Mouse (Mus musculus) granulocyte monocyte progenitor cell, adult 5-6 weeks (primary cell): Measurements from ENCODE around the gene Hace1. TPM values are rescaled to one million over a fixed set of nuclear protein-coding genes. Genes with fewer than 3 reads are reported as not detected.

Experiments
- ATAC-seq: replicated peaks from 2 replicates; pipeline ENCODE4 v1.8.0; 2016; ENCODE audit warnings: mild to moderate bottlenecking, moderate TSS enrichment, inconsistent platforms; ENCODE audit not compliant: poor library complexity, severe bottlenecking
- total RNA-seq, 2 experiments: library from RNA; stranded (forward) in 1 of 2; stranded (reverse) in 1 of 2; fragments of 200-712, 200-1000 nt in 1 of 2; fragments of >200 nt in 1 of 2; fragmentation: Nextera tagmentation in 1 of 2; gene quantifications; 2 replicates each; pipeline ENCODE4 v1.2.3; 2014 to 2017

Hace1 gene
- total RNA-seq, 2 experiments from 2014 or later = 10.3 to 24.0 TPM

DNA sequence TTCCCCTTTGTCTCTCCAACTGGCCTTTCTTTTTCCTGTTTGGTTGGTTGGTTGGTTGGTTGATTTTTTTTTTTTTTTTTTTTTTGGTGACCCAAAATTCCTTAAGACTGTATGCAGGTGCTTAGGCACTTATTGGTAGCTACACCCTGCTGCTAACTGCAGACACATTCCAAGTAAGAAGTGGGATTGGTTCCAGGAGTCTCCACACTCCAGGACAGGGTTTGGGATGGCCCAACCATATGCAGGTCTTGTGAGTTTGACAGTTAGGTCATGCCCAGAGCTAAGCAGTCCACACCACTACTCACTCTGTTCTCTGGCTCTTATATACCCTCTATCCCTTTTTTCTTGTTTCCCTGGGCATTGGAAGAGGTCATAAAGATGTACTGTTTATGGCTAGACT is 117.3 kb downstream of the Hace1 start:
- no peak for ATAC-seq

DNA sequence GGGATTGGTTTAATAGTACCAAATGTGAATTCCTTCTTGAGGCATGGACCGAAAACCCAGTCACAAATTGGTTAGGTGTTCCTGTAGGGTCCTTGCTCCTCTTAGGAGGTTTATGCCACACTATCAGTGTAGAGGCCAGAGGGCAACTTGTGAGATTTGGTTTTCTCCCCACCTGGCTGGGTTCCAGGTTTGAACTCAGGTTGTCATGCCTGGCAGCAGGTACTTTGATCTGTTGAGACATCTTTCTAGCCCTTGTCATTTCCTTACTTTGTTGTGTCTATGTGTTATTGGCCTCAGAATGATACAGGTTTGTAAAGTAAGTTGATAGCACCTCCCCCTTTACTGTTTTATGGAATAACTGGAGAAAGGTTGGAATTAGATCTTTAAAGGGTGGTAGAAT is 117.9 kb downstream of the Hace1 start:
- no peak for ATAC-seq

DNA sequence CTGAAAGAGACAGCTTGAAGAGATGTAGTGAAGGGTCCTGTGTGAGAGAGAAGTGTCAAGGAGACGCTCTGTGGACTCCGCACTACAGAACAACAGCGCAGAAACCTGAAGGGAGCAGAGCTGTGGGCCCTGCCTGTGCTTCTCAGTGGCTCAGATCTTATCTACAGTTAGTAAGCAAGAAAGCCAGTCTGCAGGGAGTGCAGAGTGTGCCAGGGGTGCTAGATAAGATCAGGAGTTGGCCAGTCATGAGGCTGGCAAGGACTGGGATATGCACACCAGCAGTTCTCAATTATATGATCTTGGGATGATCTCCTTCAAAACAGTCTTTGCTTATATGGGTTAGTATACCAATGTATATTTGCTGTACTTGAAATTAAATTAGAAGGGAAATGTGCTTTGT is 121.3 kb downstream of the Hace1 start:
- ATAC-seq = no peak

DNA sequence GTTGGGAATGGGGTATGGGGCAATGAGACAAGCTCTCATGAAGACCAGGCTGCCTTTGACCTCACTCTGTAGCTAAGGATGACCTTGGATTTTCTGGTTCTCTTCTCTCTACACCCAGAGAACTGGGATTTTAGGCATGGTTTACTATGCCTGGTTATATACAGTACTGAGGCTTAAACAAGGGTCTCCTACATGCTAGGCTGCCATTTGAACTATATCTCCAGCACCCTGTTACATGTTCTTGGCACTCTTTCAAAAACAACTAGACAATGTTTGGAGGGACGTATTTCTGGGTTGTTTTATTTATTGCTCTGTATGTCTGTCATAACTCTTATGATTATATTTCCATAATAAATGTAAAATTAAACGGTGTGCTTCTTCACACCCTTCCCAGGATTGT is 129.2 kb downstream of the Hace1 start:
- ATAC-seq = no peak

DNA sequence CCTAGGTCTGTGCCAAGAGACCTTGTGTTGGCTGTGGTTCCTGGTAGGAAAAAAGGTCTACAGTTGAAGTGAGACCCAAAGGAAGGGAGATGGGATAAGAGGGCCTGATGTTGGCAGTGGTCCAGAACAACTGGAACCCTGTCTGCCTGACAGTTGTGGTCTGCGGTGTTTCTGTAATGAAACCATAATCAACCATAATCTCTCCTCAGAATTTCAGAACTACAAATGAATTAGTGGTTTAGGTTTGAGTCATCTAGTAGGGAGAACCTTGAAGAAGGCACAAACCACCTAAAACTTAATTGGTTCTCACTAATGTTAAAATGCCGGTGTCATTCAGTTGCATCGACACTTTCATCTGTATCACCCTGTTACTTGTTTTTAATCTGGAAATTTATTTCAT is 133.2 kb downstream of the Hace1 start:
- ATAC-seq = 0 out of 2 replicates have a peak, but pooled peaks have one; percentile 12

GRCm38 (mm10) chr10:45711348-45711747 is 133.7 kb downstream of the Hace1 start:
- ATAC-seq = no peak

Other genes with a start within 250 kb of the Hace1 start
- not detected in 2 replicates for gene Bves, start 242.1 kb upstream of the Hace1 start, total RNA-seq (2014; fragmentation: Nextera tagmentation)
- gene Bves, start 242.1 kb upstream of the Hace1 start, total RNA-seq (2017) = not detected in 2 replicates
- gene Lin28b, start 91.4 kb upstream of the Hace1 start, total RNA-seq (2014; fragmentation: Nextera tagmentation) = not detected in 2 replicates
- gene Lin28b, start 91.4 kb upstream of the Hace1 start, total RNA-seq (2017) = not detected in 2 replicates